Mouse (Mus musculus) heart, adult 18-20 months (tissue): ENCODE measurements around the gene Pecr. TPM values are rescaled to one million over a fixed set of nuclear protein-coding genes. Genes with fewer than 3 reads are reported as not detected.
A peak's percentile ranks its signal among the peaks of the same experiment; 100 is the strongest.
"Not testable (repeated sequence)": the region's sequence is repeated elsewhere in the genome, so short reads cannot be mapped to it uniquely, and the experiment has no call there.

ENCODE experiments used
- DNase-seq, 2 experiments: peaks; one replicate each; pipeline ENCODE4 v3.0.0; 2021 to 2022; ENCODE audit warnings: mixed read lengths in 1 of 2
- total RNA-seq, 2 experiments: library from RNA; stranded (reverse); gene quantifications; 2 replicates each; pipeline ENCODE4 v1.2.3; 2021

The Pecr gene
- total RNA-seq, 2 experiments from 2014 or later, result 13.4 to 13.6 TPM

DNA sequence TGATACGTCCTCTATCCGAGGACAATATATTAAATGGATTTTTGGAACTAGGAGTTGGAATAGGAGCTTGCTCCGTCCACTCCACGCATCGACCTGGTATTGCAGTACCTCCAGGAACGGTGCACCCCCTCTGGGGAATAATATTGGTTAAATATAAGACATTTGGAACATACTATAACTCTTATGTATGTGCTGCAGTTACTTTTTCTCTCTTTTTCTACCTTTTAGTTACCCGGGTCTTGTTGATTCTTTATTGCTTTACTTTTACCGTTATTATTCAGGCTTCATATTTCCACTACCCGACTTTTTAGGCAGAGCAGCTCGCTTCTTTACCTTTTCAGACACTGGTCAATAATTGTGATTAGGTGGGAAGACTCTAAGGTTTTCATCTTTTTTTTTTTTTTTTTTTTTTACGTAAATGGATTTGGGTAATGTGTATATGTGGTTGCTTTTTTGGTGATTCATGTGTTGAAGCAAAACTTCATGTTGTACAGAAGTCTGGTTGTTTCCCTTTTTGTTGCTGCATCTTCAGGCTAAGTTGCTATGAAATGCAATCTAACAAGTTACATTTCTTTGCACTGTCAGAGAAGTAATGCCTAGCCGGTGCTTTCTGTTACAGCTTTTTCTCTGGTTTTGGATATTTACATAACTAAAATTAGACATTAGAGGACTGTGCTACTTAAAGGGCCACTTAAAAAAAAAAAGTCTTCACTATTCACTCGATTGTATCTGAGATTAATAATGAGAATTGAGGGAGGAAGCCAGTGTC, 46.9 kb downstream of the Pecr start:
- DNase-seq, result peak; percentile 43 to 47

- DNase-seq, result peak; percentile 86 to 88
Observed at GRCm38 (mm10) chr1:72236363-72237006, 47.6 kb downstream of the Pecr start.

GRCm38 (mm10) chr1:72232592-72232991, 51.5 kb downstream of the Pecr start:
- not testable (repeated sequence) for DNase-seq

- DNase-seq, result peak in 1 of 2 experiments; percentile 28
Observed at GRCm38 (mm10) chr1:72228974-72229373, 55.1 kb downstream of the Pecr start.

DNA sequence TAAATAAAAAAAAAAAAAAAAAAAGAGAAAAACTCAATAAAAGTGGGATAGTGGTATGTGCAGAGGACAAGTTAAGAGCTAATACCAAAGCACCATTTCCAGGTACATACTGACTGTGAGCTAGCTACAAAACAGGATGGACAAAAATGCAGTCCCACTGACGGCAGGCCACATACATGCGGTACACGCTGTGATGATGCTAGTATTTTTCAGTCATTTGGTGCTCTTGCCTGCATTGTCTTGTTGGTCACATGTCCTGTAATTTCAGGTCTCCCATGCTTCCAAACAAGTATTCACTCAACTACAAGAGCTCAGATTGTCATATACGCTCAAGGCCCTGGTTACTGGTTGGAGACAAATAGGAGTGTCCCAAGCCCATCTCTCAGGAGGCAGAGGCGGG, 56.6 kb downstream of the Pecr start:
- no peak for DNase-seq

GRCm38 (mm10) chr1:72226887-72227481, 57.1 kb downstream of the Pecr start:
- no peak for DNase-seq

- peak in 1 of 2 experiments; percentile 22 for DNase-seq
Observed at GRCm38 (mm10) chr1:72226172-72226886, 57.8 kb downstream of the Pecr start.

- DNase-seq, result peak; percentile 86 to 88
Observed at GRCm38 (mm10) chr1:72225720-72226171, 58.4 kb downstream of the Pecr start.

GRCm38 (mm10) chr1:72225054-72225718, 58.9 kb downstream of the Pecr start:
- no peak for DNase-seq

DNA sequence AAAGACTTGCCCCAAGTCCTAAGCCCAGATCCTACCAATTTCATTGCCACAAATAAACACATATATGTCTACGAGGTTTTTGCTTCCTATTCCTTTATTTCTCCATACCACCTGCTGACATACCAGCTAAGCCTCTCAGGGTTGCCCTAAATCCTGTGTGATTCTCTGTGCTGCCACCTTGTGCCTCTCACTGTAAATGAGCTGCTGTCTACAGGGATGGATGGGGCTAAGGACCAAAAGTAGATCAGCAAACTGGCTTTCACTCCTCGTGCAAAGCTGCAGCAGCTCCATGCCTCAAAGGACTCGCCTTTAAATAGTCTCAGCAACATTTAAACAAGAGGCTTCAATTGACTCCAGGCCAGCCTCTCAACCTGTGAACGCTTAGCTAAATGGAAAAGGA, 64.1 kb downstream of the Pecr start:
- no peak for DNase-seq

DNA sequence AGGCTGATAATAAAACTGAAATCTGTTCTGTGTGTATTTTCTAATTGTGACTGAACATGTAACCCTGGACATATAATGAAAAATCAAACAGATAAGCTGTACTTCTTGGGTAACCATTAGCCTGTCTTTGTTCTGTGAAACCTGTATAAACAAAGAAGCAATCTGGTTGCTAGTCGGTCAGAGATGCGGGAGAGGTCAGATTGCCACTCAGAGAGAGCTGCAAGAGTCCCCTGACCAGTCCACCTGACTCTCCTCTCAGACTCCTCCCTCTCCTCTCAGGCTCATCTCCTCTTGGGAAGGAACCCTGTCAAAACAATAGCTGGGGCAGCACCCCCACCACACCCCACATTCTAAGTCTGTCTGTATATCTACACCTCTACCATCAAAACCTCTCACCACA, 65.0 kb downstream of the Pecr start:
- no peak for DNase-seq

DNA sequence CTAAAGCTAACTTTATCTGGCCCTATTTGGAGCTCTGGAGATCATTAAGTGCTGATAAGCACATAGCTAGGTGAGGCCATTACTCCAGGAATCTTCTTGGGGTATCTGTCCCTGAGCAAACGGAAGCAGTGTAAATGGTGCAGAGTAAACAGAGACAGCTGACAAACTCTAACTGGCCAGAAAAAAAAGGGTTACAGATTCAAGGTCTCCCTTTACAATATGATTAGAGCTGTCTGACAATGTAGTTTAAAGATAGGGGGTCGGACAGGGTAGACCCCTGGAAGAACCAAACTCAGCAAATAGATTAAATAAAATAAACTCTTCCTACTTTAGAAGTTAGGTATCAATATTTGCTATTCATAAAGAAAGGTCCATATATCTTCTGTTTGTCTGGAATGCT, 65.5 kb downstream of the Pecr start:
- DNase-seq, result no peak

DNA sequence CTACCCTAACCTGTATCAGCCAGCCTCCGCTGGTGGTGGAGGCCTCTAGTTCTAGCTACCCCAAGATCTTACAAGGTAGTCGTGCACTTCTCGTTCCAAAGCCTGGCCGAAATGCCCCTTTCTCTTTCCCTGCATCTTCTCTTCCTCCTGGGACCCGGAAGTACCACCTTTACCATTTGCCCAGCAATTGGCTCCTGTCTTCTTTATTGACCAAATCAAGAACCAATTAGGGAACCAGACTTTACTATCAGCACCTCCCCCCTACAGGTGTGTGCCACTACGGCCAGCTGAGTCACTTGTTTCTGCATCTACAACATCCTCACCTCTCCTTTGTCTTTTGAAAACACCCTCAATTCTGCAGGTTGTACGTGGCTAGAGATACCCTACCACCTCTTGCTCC, 67.4 kb downstream of the Pecr start:
- no peak for DNase-seq

- DNase-seq, result no peak
Observed at GRCm38 (mm10) chr1:72215174-72215573, 68.9 kb downstream of the Pecr start.

- DNase-seq, result peak; percentile 76 to 86
Observed at GRCm38 (mm10) chr1:72214470-72214961, 69.6 kb downstream of the Pecr start.

GRCm38 (mm10) chr1:72213954-72214353, 70.2 kb downstream of the Pecr start:
- DNase-seq, result no peak

- DNase-seq, result peak; percentile 77 to 79
Observed at GRCm38 (mm10) chr1:72211701-72212699, 72.1 kb downstream of the Pecr start, which contains the start of gene Mreg. Mreg (minus strand) TSS chr1:72212307.

DNA sequence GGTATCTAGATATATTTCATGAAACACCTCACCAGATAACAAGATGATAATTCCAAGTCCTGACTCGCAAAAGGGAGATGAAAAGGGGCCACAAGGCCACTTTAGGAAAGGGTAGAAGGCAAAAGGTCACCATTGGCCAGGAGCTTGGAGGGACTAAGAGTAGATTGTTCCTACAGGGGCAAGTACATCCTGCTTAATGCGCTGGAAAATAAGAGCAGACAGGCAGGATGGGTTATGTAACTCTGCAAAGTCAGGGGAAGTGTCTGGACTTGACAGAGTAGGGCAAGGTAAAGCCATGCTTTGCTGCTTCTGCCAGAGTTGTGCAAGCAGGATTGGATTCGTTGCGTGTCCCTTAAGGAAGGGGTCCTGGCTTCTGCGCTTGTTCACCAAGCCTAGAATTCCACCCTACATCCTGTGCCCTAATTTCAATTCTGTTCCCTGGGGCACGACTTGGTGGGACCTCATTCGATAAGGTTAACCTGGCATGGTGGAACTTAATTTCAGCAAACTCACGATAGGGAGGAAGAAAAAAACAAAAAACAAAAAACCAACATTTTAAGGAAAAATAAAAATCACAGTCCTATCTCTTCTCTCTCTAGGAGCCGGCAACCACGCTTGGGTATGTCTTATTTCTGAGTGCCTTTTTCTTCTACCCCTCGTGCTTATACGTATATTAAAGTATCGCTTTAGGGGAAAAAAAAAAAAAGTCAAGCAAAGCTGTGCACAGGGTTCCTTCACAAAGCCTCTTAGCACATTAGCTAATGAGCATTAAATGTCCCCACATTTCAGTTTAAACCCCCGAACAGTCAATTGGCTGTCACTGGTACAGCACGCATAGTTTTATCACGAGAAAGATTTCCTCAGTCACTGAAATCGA, 73.1 kb downstream of the Pecr start:
- DNase-seq, result no peak
